Mouse (Mus musculus) cerebellum, adult 2 months (tissue): ENCODE measurements around the gene Gm13285.

Experiments used
- CTCF ChIP-seq: fragments of 200-500 bp; IDR thresholded peaks from 2 replicates; pipeline ENCODE4 v1.5.1; 2011; ENCODE audit warnings: low read depth, mild to moderate bottlenecking, control low read depth, low read length, moderate library complexity, borderline replicate concordance; ENCODE audit not compliant: insufficient read depth
- POLR2A ChIP-seq: fragments of 200-500 bp; IDR thresholded peaks from 2 replicates; pipeline ENCODE4 v1.6.1; 2011; ENCODE audit warnings: low read length, control low read depth, borderline replicate concordance; ENCODE audit not compliant: insufficient read depth

GRCm38 (mm10) chr4:88749926-88750325 is 49.5 kb upstream of the Gm13285 start:
- no peak for TF ChIP-seq POLR2A
- TF ChIP-seq CTCF = no peak
